Mouse (Mus musculus): ENCODE measurements around the gene Ehd1.
A peak's percentile ranks its signal among the peaks of the same experiment; 100 is the strongest.
"Not testable (repeated sequence)": the region's sequence is repeated elsewhere in the genome, so short reads cannot be mapped to it uniquely, and the experiment has no call there.

Ehd1 gene

GRCm38 (mm10) chr19:6303831-6304230, 27.3 kb downstream of the Ehd1 start:
- no peak for DNase-seq

DNA sequence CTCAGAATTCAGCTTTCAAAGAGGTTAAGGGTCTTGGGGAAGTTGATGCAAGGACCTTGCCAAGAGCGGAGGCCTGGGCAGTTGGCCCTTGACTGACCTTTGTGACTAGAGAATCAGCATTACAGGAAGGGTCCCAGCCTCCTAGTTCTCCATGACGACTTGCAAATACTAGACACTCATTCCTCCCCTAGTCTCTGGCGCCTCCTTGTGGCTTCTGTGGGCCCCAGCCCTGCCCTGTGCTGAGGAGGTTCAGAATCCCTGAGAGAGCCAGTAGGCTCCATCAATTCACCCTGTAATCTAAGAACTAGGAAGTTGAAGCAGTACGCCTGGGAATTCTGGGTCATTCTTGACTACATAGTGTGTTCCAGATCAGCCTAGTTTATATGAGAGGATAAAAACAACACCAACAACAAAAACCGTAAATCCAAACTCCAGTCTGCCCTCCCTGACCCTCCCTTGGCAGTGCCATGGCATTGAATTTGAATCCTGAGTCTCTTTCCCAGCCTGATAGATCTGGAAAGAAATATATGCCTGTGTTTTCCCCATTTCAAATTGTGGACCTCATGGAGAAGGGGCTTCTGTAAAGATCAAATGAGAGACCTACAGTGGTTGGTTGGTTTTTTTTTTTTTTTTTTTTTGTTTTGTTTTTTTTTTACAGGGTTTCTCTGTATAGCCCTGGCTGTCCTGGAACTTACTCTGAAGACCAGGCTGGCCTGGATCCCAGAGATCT, 28.4 kb downstream of the Ehd1 start:
- peak; percentile 84 to 89 for DNase-seq

DNA sequence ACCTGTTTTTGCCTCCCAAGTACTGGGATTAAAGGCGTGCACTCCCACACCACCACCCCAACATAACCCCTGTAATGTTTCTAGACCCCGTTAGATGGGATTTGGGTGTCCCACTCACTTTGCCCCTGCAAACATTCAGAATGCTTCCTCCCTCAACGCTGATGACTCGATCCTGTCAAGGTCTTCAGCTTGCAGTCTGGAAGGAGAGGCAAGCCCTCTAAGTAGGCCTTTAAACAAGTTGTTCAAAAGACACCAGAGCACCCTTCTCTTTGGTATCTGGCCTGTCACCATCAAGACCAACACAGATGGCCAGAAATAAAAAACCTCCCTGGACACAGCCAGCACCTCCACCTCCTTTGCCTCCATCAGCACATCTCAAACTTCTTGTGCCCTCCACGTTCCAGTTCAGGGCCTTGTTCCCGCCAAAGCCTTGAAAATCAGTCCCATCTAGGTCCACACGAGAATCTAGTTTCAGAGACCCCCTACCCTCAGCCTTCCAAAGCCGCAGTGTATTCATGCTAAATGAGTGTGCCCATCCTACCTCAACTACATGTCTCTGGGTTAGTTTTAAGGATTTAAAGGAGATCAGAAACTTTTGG, 29.1 kb downstream of the Ehd1 start:
- no peak for DNase-seq

DNA sequence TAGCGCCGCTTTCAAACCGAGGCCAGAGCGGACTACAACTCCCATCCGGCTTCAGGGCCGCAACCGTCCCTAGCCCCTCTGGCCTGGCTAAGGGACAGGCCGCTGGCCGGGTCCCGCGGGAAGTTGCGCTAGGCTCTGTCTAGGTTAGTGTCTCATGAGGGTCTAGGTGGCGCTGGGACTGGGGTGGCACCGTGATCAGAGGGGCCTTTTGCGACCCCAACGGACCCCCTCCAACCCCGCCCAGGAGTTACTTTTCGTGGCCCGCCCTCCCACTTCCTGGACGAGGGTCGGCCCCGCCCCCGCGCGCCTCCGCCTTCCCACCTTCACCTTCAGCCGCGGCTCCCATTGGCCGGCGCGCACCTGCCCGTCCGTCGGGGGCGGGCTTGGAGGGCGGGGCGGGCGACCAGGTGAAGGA, 29.6 kb downstream of the Ehd1 start, which contains the start of gene Cdc42bpg:
Cdc42bpg (plus strand) TSS at position 320 of the 415 bp plus-strand sequence.
- peak; percentile 92 for DNase-seq

GRCm38 (mm10) chr19:6306586-6306985, 30.1 kb downstream of the Ehd1 start:
- DNase-seq, result peak; percentile 74 to 82

- no peak for DNase-seq
Measured at GRCm38 (mm10) chr19:6307733-6308531, 31.4 kb downstream of the Ehd1 start.

DNA sequence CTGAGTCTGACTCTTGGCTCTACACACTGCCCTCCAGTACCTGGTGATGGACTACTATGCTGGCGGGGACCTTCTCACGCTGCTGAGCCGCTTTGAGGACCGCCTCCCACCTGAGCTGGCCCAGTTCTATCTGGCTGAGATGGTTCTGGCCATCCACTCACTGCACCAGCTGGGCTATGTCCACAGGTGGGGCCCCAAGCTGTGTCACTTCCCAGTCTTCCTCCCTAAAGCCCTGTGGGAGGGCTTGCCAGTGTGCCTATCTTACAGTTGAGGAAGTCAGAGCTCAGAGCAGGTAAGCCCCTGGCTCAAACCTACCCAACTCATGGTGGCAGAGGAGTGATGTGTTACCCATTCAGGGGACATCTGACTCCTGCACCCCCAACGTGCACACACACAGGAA, 33.7 kb downstream of the Ehd1 start:
- no peak for DNase-seq

- not testable (repeated sequence) for DNase-seq
Measured at GRCm38 (mm10) chr19:6311783-6312182, 35.3 kb downstream of the Ehd1 start.

DNA sequence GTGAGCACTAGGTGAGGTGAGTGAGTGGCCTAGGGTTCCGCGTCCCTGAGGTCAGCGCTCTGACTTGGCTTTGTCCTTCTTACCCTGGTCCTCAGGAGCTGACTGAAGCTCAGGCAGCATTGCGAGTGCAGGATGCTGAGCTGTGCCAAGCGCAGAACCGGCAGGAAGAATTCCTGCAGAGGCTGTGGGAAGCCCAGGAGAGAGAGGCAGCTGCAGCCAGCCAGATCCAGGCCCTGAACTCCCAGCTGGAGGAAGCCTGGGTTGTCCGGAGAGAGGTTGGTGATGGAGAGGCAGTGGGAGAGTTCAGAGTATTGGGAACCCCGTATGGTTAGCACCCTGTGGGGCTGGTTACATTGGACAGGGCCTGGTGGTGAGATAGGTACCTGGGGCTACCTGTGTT, 37.3 kb downstream of the Ehd1 start:
- no peak for DNase-seq

DNA sequence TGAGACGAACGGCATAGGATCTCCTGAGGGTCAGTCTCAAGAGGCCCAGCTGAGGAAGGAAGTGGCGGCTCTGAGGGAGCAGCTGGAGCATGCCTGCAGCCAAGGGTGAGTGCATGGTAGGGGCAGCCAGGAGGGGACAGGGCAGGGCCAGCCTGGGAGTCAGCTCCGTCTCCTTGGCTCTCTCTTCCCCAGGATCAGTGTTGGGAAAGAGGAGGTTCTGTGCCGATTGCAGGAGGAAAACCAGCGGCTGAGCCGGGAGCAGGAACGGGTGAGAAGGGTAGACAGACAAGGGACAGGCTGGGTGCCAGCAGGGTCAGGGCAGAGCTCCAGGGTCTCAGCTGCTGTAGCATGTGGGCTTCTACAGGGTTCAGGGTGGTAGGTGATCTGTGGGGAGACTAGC, 38.0 kb downstream of the Ehd1 start:
- DNase-seq, result no peak

DNA sequence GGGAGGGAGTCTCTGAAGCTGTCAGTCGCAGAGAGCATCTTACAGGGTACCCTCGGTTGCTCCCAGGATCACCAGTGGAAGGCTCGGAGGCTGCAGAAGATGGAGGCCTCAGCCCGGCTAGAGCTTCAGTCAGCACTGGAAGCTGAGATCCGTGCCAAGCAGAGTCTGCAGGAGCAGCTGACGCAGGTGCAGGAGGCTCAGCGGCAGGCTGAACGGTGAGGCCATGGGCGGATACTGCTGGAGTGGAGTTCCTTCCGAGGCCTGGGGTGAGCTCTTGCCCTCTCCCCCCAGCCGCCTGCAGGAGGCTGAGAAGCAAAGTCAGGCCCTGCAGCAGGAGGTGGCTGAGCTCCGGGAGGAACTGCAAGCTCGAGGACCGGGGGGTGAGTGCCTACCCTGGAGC, 39.0 kb downstream of the Ehd1 start:
- DNase-seq, result no peak

- DNase-seq, result no peak
Measured at GRCm38 (mm10) chr19:6318145-6318544, 41.6 kb downstream of the Ehd1 start.

DNA sequence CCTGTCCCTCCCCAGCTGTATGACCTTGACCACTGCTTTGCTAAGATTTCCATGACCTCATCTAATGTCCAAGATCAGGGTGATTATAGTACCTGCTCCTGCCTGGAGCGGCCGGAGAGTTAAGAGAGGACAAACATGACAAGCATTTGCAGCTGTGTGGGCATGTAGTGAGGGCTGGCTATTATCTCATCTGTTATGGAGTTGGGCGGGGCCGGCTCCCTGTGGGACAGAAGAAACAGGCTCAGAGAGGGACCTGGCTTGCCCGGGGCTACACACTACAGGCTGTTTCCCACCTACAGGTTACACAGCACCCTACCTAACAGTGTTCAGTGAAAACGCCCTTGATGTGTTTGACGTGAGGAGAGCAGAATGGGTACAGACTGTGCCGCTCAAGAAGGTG, 44.8 kb downstream of the Ehd1 start:
- no peak for DNase-seq

DNA sequence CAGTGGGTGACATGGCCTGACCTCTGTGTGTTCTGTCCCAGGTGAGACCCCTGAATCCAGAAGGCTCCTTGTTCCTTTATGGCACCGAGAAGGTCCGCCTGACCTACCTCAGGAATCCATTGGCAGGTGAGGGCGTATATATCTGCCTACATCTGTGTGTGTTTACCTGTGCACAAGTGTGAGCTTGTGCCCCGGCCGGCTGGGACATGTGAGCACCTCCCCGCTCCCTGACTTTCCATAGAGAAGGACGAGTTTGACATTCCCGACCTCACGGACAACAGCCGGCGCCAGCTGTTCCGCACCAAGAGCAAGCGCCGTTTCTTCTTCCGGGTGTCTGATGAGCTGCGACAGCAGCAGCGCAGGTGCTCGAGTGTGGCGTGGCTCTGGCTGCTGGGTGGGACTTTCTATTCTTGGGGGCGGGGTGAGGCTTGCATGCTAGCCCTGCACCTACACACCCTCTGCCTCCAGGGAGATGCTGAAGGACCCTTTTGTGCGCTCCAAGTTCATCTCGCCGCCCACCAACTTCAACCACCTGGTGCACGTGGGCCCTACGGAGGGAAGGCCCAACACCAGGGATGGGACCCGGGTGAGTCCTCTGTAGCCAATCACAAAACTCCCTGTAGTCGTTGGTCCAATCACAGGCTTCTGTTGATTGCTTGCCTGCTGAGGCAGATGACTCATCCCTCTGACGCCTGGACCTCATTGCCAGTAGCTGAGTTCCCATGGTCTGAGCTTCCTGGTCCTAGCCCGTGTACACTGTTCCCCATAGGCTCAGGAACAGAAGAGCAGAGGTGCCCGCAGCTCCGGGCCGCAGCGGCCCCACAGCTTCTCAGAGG, 45.5 kb downstream of the Ehd1 start:
- DNase-seq, result no peak

DNA sequence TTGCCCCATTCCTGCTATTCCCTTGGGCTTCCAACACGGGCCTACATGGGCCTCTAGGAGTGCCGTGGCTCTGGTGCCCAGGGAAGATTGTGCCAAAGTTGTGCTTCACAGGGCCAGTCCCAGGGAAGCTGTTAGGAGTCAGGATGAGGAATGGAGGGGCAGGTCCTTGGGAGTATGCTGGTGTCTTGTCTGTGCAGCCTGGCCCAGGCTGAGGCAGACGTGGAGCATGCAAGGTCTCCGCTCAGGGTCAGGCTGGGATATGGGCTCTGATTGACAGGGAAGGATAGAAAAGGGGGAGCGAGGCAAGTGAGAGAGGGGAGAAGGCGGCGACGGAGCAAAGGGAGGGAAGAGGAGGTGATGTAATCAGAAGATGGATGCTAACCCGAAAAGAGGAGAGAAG, 48.2 kb downstream of the Ehd1 start:
- DNase-seq, result no peak

- no peak for DNase-seq
Measured at GRCm38 (mm10) chr19:6331178-6331577, 54.7 kb downstream of the Ehd1 start.

- peak; percentile 53 to 55 for DNase-seq
Measured at GRCm38 (mm10) chr19:6331719-6332516, 55.4 kb downstream of the Ehd1 start.

DNA sequence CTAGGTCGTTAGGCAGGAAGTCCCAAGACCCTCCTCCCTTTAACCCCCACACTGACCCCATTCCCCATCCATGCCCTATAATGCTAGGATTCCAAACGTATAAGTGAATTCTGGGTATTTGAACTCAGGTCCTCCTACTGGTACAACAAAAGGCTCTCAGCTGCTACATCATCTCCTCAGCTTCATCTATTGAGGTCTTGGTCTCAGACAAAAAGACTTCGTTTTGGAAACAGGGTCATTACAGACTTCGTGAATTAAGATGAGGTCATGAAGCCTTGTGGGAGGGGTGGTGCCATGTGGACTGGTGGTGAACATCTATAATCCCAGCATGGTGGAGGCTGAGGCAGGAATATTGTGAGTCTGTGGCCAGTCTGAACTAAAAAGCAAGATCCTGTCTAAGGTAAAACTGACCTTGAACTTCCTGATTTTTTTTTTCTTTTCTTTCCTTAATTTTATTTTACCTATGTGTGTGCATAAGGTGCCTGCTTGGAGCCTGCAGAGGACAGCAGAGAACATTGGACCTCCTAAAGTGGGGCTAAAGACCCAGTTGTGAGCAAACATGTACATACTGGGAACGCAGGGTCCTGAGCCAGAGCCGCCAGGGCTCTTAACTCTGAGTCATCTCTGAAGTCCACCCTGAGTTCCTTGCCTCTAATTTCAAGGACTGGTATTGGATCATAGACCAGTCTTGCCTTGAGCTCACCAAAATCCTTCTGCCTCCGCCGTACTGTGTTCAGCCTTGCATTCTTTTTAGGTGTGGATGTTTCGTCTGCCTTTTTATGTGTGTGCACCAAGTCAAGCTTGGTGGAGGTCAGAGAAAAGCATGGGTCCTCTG, 57.5 kb downstream of the Ehd1 start:
- DNase-seq, result no peak

GRCm38 (mm10) chr19:6334673-6335457, 58.3 kb downstream of the Ehd1 start, which contains the start of gene Men1:
TSS of gene Men1 (plus strand) at chr19:6334979.
- DNase-seq, result peak; percentile 88 to 92

DNA sequence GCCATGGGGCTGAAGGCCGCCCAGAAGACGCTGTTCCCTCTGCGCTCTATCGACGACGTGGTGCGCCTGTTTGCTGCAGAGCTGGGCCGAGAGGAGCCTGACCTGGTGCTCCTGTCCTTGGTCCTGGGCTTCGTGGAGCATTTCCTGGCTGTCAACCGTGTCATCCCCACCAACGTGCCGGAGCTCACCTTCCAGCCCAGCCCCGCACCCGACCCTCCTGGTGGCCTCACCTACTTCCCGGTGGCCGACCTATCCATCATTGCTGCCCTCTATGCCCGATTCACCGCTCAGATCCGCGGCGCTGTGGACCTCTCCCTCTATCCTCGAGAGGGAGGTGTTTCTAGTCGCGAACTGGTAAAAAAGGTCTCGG, 58.9 kb downstream of the Ehd1 start:
- DNase-seq, result peak; percentile 30 to 52

All from thymus, postnatal 36 days (tissue).